Mouse (Mus musculus): ENCODE measurements around the gene Gemin5. TPM values are rescaled to one million over a fixed set of nuclear protein-coding genes. Genes with fewer than 3 reads are reported as not detected.
"Not testable (repeated sequence)": the region's sequence is repeated elsewhere in the genome, so short reads cannot be mapped to it uniquely, and the experiment has no call there.

Gene Gemin5
- polyA plus RNA-seq, 1 experiment from 2014 or later: 15.7 TPM

- ATAC-seq (ENCODE audit: low FRiP score, low TSS enrichment): no peak
Observed at GRCm38 (mm10) chr11:58183579-58183978, 15.2 kb upstream of the Gemin5 start.

GRCm38 (mm10) chr11:58180756-58181155 is 12.4 kb upstream of the Gemin5 start:
- WGBS: 89% methylated on average over 7 of the region's 7 CpGs
- Histone ChIP-seq H3K4me3 (replicated peaks; ENCODE audit: low read depth, low read length) (no peak overlapping the region), H3K9ac (replicated peaks; ENCODE audit: low read length) (no peak overlapping the region), H3K4me1 (ENCODE audit: control insufficient read depth, insufficient read depth, low read length) (no peaks in the 10 kb centered on the region), H3K36me3 (ENCODE audit: control insufficient read depth, insufficient read depth, low read length) (peaks cover 36% of the 10 kb centered on the region), H3K4me2 (ENCODE audit: low read length) (no peak overlapping the region), H3K27me3 (ENCODE audit: control insufficient read depth, insufficient read depth, low read length) (no peaks in the 10 kb centered on the region), H3K9me3 (ENCODE audit: control insufficient read depth, low read length) (no peaks in the 10 kb centered on the region), H3K27ac (replicated peaks; ENCODE audit: low read depth, low read length) (no peak overlapping the region)
- no peak for DNase-seq
- no peak for ATAC-seq (ENCODE audit: low FRiP score, low TSS enrichment)

More at GRCm38 (mm10) chr11:58183579-58183978, 15.2 kb upstream of the Gemin5 start:
- Histone ChIP-seq H3K27ac (replicated peaks; ENCODE audit: low read depth, low read length) (no peak overlapping the region), H3K9me3 (ENCODE audit: control insufficient read depth, low read length) (no peaks in the 10 kb centered on the region), H3K9ac (replicated peaks; ENCODE audit: low read length) (no peak overlapping the region), H3K27me3 (ENCODE audit: control insufficient read depth, insufficient read depth, low read length) (no peaks in the 10 kb centered on the region), H3K36me3 (ENCODE audit: control insufficient read depth, insufficient read depth, low read length) (peaks cover 10% of the 10 kb centered on the region; the same call in 1 of the 2 replicates), H3K4me1 (ENCODE audit: control insufficient read depth, insufficient read depth, low read length) (no peaks in the 10 kb centered on the region), H3K4me2 (ENCODE audit: low read length) (no peak overlapping the region), H3K4me3 (replicated peaks; ENCODE audit: low read depth, low read length) (no peak overlapping the region)
- DNase-seq: no peak
- WGBS: 96% methylated on average over 3 of the region's 3 CpGs

- H3K27ac ChIP-seq (replicated peaks; ENCODE audit: low read depth, low read length); H3K27me3 ChIP-seq (ENCODE audit: control insufficient read depth, insufficient read depth, low read length); H3K4me2 ChIP-seq (ENCODE audit: low read length); H3K9me3 ChIP-seq (ENCODE audit: control insufficient read depth, low read length); H3K4me3 ChIP-seq (replicated peaks; ENCODE audit: low read depth, low read length); H3K4me1 ChIP-seq (ENCODE audit: control insufficient read depth, insufficient read depth, low read length); ATAC-seq (ENCODE audit: low FRiP score, low TSS enrichment); H3K9ac ChIP-seq (replicated peaks; ENCODE audit: low read length); DNase-seq: not testable (repeated sequence)
- peaks cover 43% of the 10 kb centered on the region for H3K36me3 ChIP-seq (ENCODE audit: control insufficient read depth, insufficient read depth, low read length)
- WGBS: 96% methylated on average over 6 of the region's 6 CpGs
Observed at GRCm38 (mm10) chr11:58179986-58180385, 11.6 kb upstream of the Gemin5 start.

- no peak for ATAC-seq (ENCODE audit: low FRiP score, low TSS enrichment)
- Histone ChIP-seq H3K9ac (replicated peaks; ENCODE audit: low read length) (no peak overlapping the region), H3K4me3 (replicated peaks; ENCODE audit: low read depth, low read length) (no peak overlapping the region), H3K27me3 (ENCODE audit: control insufficient read depth, insufficient read depth, low read length) (no peaks in the 10 kb centered on the region), H3K9me3 (ENCODE audit: control insufficient read depth, low read length) (no peaks in the 10 kb centered on the region), H3K4me2 (ENCODE audit: low read length) (no peak overlapping the region), H3K36me3 (ENCODE audit: control insufficient read depth, insufficient read depth, low read length) (peaks cover 47% of the 10 kb centered on the region), H3K4me1 (ENCODE audit: control insufficient read depth, insufficient read depth, low read length) (no peaks in the 10 kb centered on the region), H3K27ac (replicated peaks; ENCODE audit: low read depth, low read length) (no peak overlapping the region)
- DNase-seq: peak; percentile 86
- WGBS: 27% methylated on average over 3 of the region's 3 CpGs
Observed at GRCm38 (mm10) chr11:58179563-58179962, 11.2 kb upstream of the Gemin5 start.

GRCm38 (mm10) chr11:58171459-58172091 is 3.2 kb upstream of the Gemin5 start, which contains the start of gene Mrpl22:
Gene Mrpl22 (plus strand): TSS chr11:58171661.
- H3K27ac ChIP-seq (replicated peaks; ENCODE audit: low read depth, low read length): peak within 1 kb of the TSS; percentile 60; the same call in 1 of the 2 replicates
- H3K9me3 ChIP-seq (ENCODE audit: control insufficient read depth, low read length): no peaks in the 10 kb centered on the region
- DNase-seq: peak; percentile 99
- peak within 1 kb of the TSS; percentile 66 for H3K9ac ChIP-seq (replicated peaks; ENCODE audit: low read length)
- peaks cover 3% of the 10 kb centered on the region; the same call in 1 of the 2 replicates for H3K4me1 ChIP-seq (ENCODE audit: control insufficient read depth, insufficient read depth, low read length)
- peak; percentile 76 for ATAC-seq (ENCODE audit: low FRiP score, low TSS enrichment)
- no peaks in the 10 kb centered on the region for H3K27me3 ChIP-seq (ENCODE audit: control insufficient read depth, insufficient read depth, low read length)
- peak within 1 kb of the TSS; percentile 54 for H3K4me2 ChIP-seq (ENCODE audit: low read length)
- H3K4me3 ChIP-seq (replicated peaks; ENCODE audit: low read depth, low read length): peak within 1 kb of the TSS; percentile 61
- peaks cover 35% of the 10 kb centered on the region for H3K36me3 ChIP-seq (ENCODE audit: control insufficient read depth, insufficient read depth, low read length)
- under 1% methylated on average over 34 of the region's 34 CpGs for WGBS

GRCm38 (mm10) chr11:58169666-58170065 is 1.3 kb upstream of the Gemin5 start:
- Histone ChIP-seq H3K4me3 (replicated peaks; ENCODE audit: low read depth, low read length) (no peak overlapping the region), H3K27me3 (ENCODE audit: control insufficient read depth, insufficient read depth, low read length) (no peaks in the 10 kb centered on the region), H3K27ac (replicated peaks; ENCODE audit: low read depth, low read length) (no peak overlapping the region), H3K4me2 (ENCODE audit: low read length) (no peak overlapping the region), H3K9me3 (ENCODE audit: control insufficient read depth, low read length) (no peaks in the 10 kb centered on the region; the same call in 1 of the 2 replicates), H3K36me3 (ENCODE audit: control insufficient read depth, insufficient read depth, low read length) (peaks cover 29% of the 10 kb centered on the region), H3K4me1 (ENCODE audit: control insufficient read depth, insufficient read depth, low read length) (peaks cover 3% of the 10 kb centered on the region; the same call in 1 of the 2 replicates), H3K9ac (replicated peaks; ENCODE audit: low read length) (no peak overlapping the region)
- ATAC-seq (ENCODE audit: low FRiP score, low TSS enrichment) (no peak), DNase-seq (no peak)
- 87% methylated on average over 4 of the region's 4 CpGs for WGBS

GRCm38 (mm10) chr11:58167822-58168166 is 545 bp downstream of the Gemin5 start:
- no peaks in the 10 kb centered on the region for H3K27me3 ChIP-seq (ENCODE audit: control insufficient read depth, insufficient read depth, low read length)
- H3K4me3 ChIP-seq (replicated peaks; ENCODE audit: low read depth, low read length): peak overlapping the region; percentile 84
- no peak for DNase-seq
- WGBS: 0% methylated on average over 8 of the region's 8 CpGs
- peak overlapping the region; percentile 76 for H3K9ac ChIP-seq (replicated peaks; ENCODE audit: low read length)
- peaks cover 3% of the 10 kb centered on the region; the same call in 1 of the 2 replicates for H3K4me1 ChIP-seq (ENCODE audit: control insufficient read depth, insufficient read depth, low read length)
- H3K36me3 ChIP-seq (ENCODE audit: control insufficient read depth, insufficient read depth, low read length): peaks cover 28% of the 10 kb centered on the region
- H3K9me3 ChIP-seq (ENCODE audit: control insufficient read depth, low read length): no peaks in the 10 kb centered on the region; the same call in 1 of the 2 replicates
- no peak for ATAC-seq (ENCODE audit: low FRiP score, low TSS enrichment)
- H3K4me2 ChIP-seq (ENCODE audit: low read length): peak overlapping the region; percentile 68
- H3K27ac ChIP-seq (replicated peaks; ENCODE audit: low read depth, low read length): peak overlapping the region; percentile 67; the same call in 1 of the 2 replicates

- no peak for DNase-seq
- Histone ChIP-seq H3K27ac (replicated peaks; ENCODE audit: low read depth, low read length) (no peak overlapping the region), H3K4me2 (ENCODE audit: low read length) (no peak overlapping the region), H3K9me3 (ENCODE audit: control insufficient read depth, low read length) (no peaks in the 10 kb centered on the region; the same call in 1 of the 2 replicates), H3K9ac (replicated peaks; ENCODE audit: low read length) (no peak overlapping the region), H3K36me3 (ENCODE audit: control insufficient read depth, insufficient read depth, low read length) (peaks cover 48% of the 10 kb centered on the region), H3K27me3 (ENCODE audit: control insufficient read depth, insufficient read depth, low read length) (no peaks in the 10 kb centered on the region), H3K4me1 (ENCODE audit: control insufficient read depth, insufficient read depth, low read length) (no peaks in the 10 kb centered on the region), H3K4me3 (replicated peaks; ENCODE audit: low read depth, low read length) (no peak overlapping the region)
- no peak for ATAC-seq (ENCODE audit: low FRiP score, low TSS enrichment)
- 97% methylated on average over 2 of the region's 2 CpGs for WGBS
Observed at GRCm38 (mm10) chr11:58165072-58165471, 3.3 kb downstream of the Gemin5 start.

GRCm38 (mm10) chr11:58156871-58157270 is 11.5 kb downstream of the Gemin5 start:
- no peaks in the 10 kb centered on the region for H3K4me1 ChIP-seq (ENCODE audit: control insufficient read depth, insufficient read depth, low read length)
- DNase-seq (no peak), ATAC-seq (ENCODE audit: low FRiP score, low TSS enrichment) (no peak)
- no peak overlapping the region for H3K27ac ChIP-seq (replicated peaks; ENCODE audit: low read depth, low read length)
- H3K27me3 ChIP-seq (ENCODE audit: control insufficient read depth, insufficient read depth, low read length): no peaks in the 10 kb centered on the region
- peaks cover 76% of the 10 kb centered on the region for H3K36me3 ChIP-seq (ENCODE audit: control insufficient read depth, insufficient read depth, low read length)
- WGBS: 90% methylated on average over 3 of the region's 3 CpGs
- H3K4me3 ChIP-seq (replicated peaks; ENCODE audit: low read depth, low read length): no peak overlapping the region
- H3K9ac ChIP-seq (replicated peaks; ENCODE audit: low read length): no peak overlapping the region
- H3K9me3 ChIP-seq (ENCODE audit: control insufficient read depth, low read length): no peaks in the 10 kb centered on the region
- H3K4me2 ChIP-seq (ENCODE audit: low read length): no peak overlapping the region

Data from midbrain, embryonic 14.5 days (tissue).